Comparison of ENCODE assay signal across 8 mouse cellular contexts in the genomic region with DNA sequence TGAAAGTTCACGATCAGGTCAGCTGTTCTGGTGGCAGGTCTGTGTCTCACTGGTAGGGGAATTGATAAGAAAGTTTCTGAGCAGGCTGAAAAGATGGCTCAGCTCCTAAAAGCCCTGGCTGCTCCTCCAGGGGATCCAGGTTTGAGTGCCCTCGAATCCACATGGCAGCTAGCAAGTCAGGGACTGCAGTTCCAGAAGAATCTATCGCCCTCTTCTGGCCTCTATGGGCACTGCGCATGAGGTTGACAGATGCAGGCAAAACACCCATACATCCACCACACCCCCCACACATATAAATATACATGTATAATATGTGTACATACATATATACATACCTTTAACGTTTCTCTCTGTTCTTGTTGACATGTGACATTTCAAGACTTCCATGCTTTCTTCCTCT. TPM values are rescaled to one million over a fixed set of nuclear protein-coding genes. Genes with fewer than 3 reads are reported as not detected.
DNase-seq lines count a peak whose midpoint lies in the region; ATAC-seq and TF ChIP-seq lines count a peak whose summit lies in the region.
"Not testable (repeated sequence)": the region's sequence is repeated elsewhere in the genome, so short reads cannot be mapped to it uniquely, and the experiment has no call there.

No protein-coding gene starts in this region.

- peak overlapping the region; percentile 34; the same call in 1 of the 2 replicates for H3K9ac ChIP-seq in CH12.LX (ENCODE audit: insufficient read depth, low read depth)
- not testable (repeated sequence) for H3K9ac ChIP-seq in forebrain, embryonic 14.5 days (ENCODE audit: low read length); liver, embryonic 15.5 days; neural tube, embryonic 11.5 days (ENCODE audit: low read length)

- H3K27ac ChIP-seq in CH12.LX (ENCODE audit: insufficient read depth, low read depth); forebrain, embryonic 14.5 days (ENCODE audit: low read depth, low read length); liver, embryonic 15.5 days (replicated peaks); neural tube, embryonic 11.5 days (ENCODE audit: low read depth, low read length); testis, adult 2 months (ENCODE audit: control insufficient read depth, insufficient read depth, low read depth, low read length): not testable (repeated sequence)

- H3K4me3 ChIP-seq in CH12.LX (replicated peaks in 1 of 3; ENCODE audit: low read depth in 2 of 3, low read length in 2 of 3, poor library complexity in 1 of 3); forebrain, embryonic 14.5 days (ENCODE audit: low read depth, low read length); liver, embryonic 15.5 days (replicated peaks); neural tube, embryonic 11.5 days (ENCODE audit: low read depth, low read length); testis, adult 2 months (ENCODE audit: control insufficient read depth, low read depth, low read length): not testable (repeated sequence)

- peak; percentile 53 to 67 for TF ChIP-seq CTCF in CH12.LX (conservative IDR thresholded peaks at IDR 0.05 in 1 of 2, IDR thresholded peaks at IDR 0.05 in 1 of 2; ENCODE audit: low read depth in 2 of 2, low read length in 2 of 2)
- TF ChIP-seq CTCF in testis, adult 2 months (IDR thresholded peaks at IDR 0.05; ENCODE audit: control insufficient read depth, insufficient read depth, insufficient replicate concordance, low read depth, low read length): peak; percentile 72; the same call in 1 of the 2 replicates

- intact Hi-C loops in heart, postnatal 25 days (cut with DNase I): loop anchor here (10.0 kb wide), 1 partner anchor 53 kb away; no protein-coding TSS in a partner anchor

- peak overlapping the region; percentile 93 for H3K4me2 ChIP-seq in CH12.LX (ENCODE audit: insufficient read depth, low read depth, poor library complexity, severe bottlenecking)
- not testable (repeated sequence) for H3K4me2 ChIP-seq in forebrain, embryonic 14.5 days (ENCODE audit: low read length); liver, embryonic 15.5 days; neural tube, embryonic 11.5 days (ENCODE audit: low read depth)

- in situ Hi-C loops in CH12.LX (cut with MboI; ENCODE audit: low pct_ligation_motif_present, low pct_unique_long_range_greater_than_20kb, low sequenced_read_pairs): loop anchor here (10.0 kb wide), 1 partner anchor 53 kb away; no protein-coding TSS in a partner anchor

- not testable (repeated sequence) for TF ChIP-seq EP300 in CH12.LX (IDR thresholded peaks at IDR 0.05; ENCODE audit: low read length)

- not testable (repeated sequence) for H3K4me1 ChIP-seq in CH12.LX (ENCODE audit: control insufficient read depth in 1 of 2, insufficient read depth in 2 of 2); forebrain, embryonic 14.5 days (ENCODE audit: control insufficient read depth, insufficient read depth, low read length); neural tube, embryonic 11.5 days (ENCODE audit: control insufficient read depth, insufficient read depth, low read length); testis, adult 2 months (ENCODE audit: control insufficient read depth, insufficient read depth, low read length)
- peaks cover 18% of the 10 kb centered on the region for H3K4me1 ChIP-seq in liver, embryonic 15.5 days (replicated peaks)

- not testable (repeated sequence) for H3K79me2 ChIP-seq in CH12.LX (replicated peaks; ENCODE audit: control insufficient read depth, extremely low read depth, insufficient read depth, poor library complexity, severe bottlenecking)

- H3K27me3 ChIP-seq in CH12.LX (replicated peaks); forebrain, embryonic 14.5 days (replicated peaks; ENCODE audit: control insufficient read depth, insufficient read depth, low read length); liver, embryonic 15.5 days; neural tube, embryonic 11.5 days (ENCODE audit: control insufficient read depth, insufficient read depth, low read length); testis, adult 2 months (ENCODE audit: control insufficient read depth, insufficient read depth, low read length): not testable (repeated sequence)

- ATAC-seq in forebrain, embryonic 14.5 days: peak; percentile 62; the same call in 1 of the 2 replicates
- 0 out of 2 replicates have a peak, but pooled peaks have one; percentile 32 for ATAC-seq in liver, embryonic 15.5 days (ENCODE audit: insufficient read depth)
- ATAC-seq in neural tube, embryonic 11.5 days (ENCODE audit: insufficient read depth, low FRiP score, low TSS enrichment): peak; percentile 50

- H3K36me3 ChIP-seq in CH12.LX (replicated peaks in 1 of 2; ENCODE audit: control insufficient read depth in 1 of 2, insufficient read depth in 1 of 2, low read length in 1 of 2); forebrain, embryonic 14.5 days (ENCODE audit: control insufficient read depth, insufficient read depth, low read length); liver, embryonic 15.5 days (replicated peaks); neural tube, embryonic 11.5 days (ENCODE audit: control insufficient read depth, insufficient read depth, low read length); testis, adult 2 months (ENCODE audit: control insufficient read depth, insufficient read depth, low read length): not testable (repeated sequence)

- TF ChIP-seq RAD21 in CH12.LX (IDR thresholded peaks at IDR 0.05; ENCODE audit: low read depth, low read length): peak; percentile 50

- dilution Hi-C loops in CH12.LX (cut with MboI; ENCODE audit: extremely low pct_ligation_motif_present, extremely low pct_unique_long_range_greater_than_20kb, low sequenced_read_pairs): not testable (repeated sequence)

- not testable (repeated sequence) for H3K9me3 ChIP-seq in CH12.LX (replicated peaks; ENCODE audit: low read length); forebrain, embryonic 14.5 days (replicated peaks; ENCODE audit: control insufficient read depth, low read length); liver, embryonic 15.5 days (replicated peaks); neural tube, embryonic 11.5 days (ENCODE audit: control insufficient read depth, low read length)

- DNase-seq in CH12.LX (ENCODE audit: extremely low read depth): peak; percentile 60
- DNase-seq in c-Kit-positive CD71-positive TER-119-positive erythroid progenitor cells, embryonic 14.5 days (ENCODE audit: low spot score): peak; percentile 49
- DNase-seq in forebrain, embryonic 14.5 days (ENCODE audit: low spot score): peak; percentile 68
- peak; percentile 17 for DNase-seq in heart, postnatal 25 days (ENCODE audit: low spot score)
- peak; percentile 88 to 89 for DNase-seq in kidney, postnatal 4 days
- peak; percentile 67 for DNase-seq in neural tube, embryonic 11.5 days (ENCODE audit: low spot score)

- WGBS in forebrain, embryonic 14.5 days: 18% methylated on average over 5 of the region's 5 CpGs
- 13% methylated on average over 5 of the region's 5 CpGs for WGBS in liver, embryonic 15.5 days (ENCODE audit: insufficient replicate concordance)
- 19% methylated on average over 5 of the region's 5 CpGs for WGBS in neural tube, embryonic 11.5 days

- not testable (repeated sequence) for TF ChIP-seq POLR2A in CH12.LX (IDR thresholded peaks at IDR 0.05; ENCODE audit: low read depth, low read length); testis, adult 2 months (IDR thresholded peaks at IDR 0.05; ENCODE audit: control insufficient read depth, low read depth, low read length)

TF ChIP-seq in CH12.LX, 34 proteins besides CTCF, POLR2A, EP300 and RAD21:
- peak; percentile 66; the same call in 1 of the 2 replicates for TF ChIP-seq MYC (IDR thresholded peaks at IDR 0.05; ENCODE audit: low read depth, low read length)
- TF ChIP-seq SMC3 (IDR thresholded peaks at IDR 0.05; ENCODE audit: low read depth, low read length): peak; percentile 54
- TF ChIP-seq IRF4 (IDR thresholded peaks at IDR 0.05; ENCODE audit: low read depth, low read length): peak; percentile 16; the same call in 1 of the 2 replicates
- peak; percentile 61; the same call in 1 of the 2 replicates for TF ChIP-seq MAX (IDR thresholded peaks at IDR 0.05; ENCODE audit: low read length)

RNA-seq across cellular contexts. Expression of gene Ang6, which starts 14.7 kb away (rescaled TPM):
- total RNA-seq in CH12.LX (2012; rRNA removed) (not detected in 2 replicates), CH12.LX (2014; rRNA removed) (not detected in 2 replicates)
- not detected in 2 replicates for polyA plus RNA-seq in CH12.LX (2012; ENCODE audit: insufficient read length, low read depth)
- not detected in 2 replicates for polyA plus RNA-seq in forebrain, embryonic 14.5 days (2014; fragmentation: Nextera tagmentation; extraction: Ambion mirVana)
- total RNA-seq in heart, postnatal 25 days (2021): not detected
- polyA plus RNA-seq in liver, embryonic 15.5 days (2015; fragmentation: Nextera tagmentation; extraction: Ambion mirVana): not detected in 2 replicates
- not detected in 2 replicates for polyA plus RNA-seq in neural tube, embryonic 11.5 days (2014; fragmentation: Nextera tagmentation; extraction: Ambion mirVana)
- not detected in 2 replicates for polyA plus RNA-seq in testis, adult 2 months (2012; rRNA removed)

RNA-seq across cellular contexts. Expression of gene Ang5, which starts 30.5 kb away (rescaled TPM):
- total RNA-seq in CH12.LX (2012; rRNA removed) (not detected in 2 replicates), CH12.LX (2014; rRNA removed) (not detected in 2 replicates)
- polyA plus RNA-seq in CH12.LX (2012; ENCODE audit: insufficient read length, low read depth): not detected in 2 replicates
- not detected in 2 replicates for polyA plus RNA-seq in forebrain, embryonic 14.5 days (2014; fragmentation: Nextera tagmentation; extraction: Ambion mirVana)
- not detected for total RNA-seq in heart, postnatal 25 days (2021)
- polyA plus RNA-seq in liver, embryonic 15.5 days (2015; fragmentation: Nextera tagmentation; extraction: Ambion mirVana): not detected in 2 replicates
- polyA plus RNA-seq in neural tube, embryonic 11.5 days (2014; fragmentation: Nextera tagmentation; extraction: Ambion mirVana): not detected in 2 replicates
- not detected in 2 replicates for polyA plus RNA-seq in testis, adult 2 months (2012; rRNA removed)

Comparison
In these comparisons a context has a peak if more than half of its experiments do, and no peak if none do; other contexts are left out.
1. DNase-seq: peak in every context shown above with its lines; median percentile 88 in kidney, postnatal 4 days; 68 in forebrain, embryonic 14.5 days; 67 in neural tube, embryonic 11.5 days; 60 in CH12.LX; 49 in c-Kit-positive CD71-positive TER-119-positive erythroid progenitor cells, embryonic 14.5 days; 17 in heart, postnatal 25 days.